Mouse (Mus musculus): ENCODE results near the gene Zscan25.

- TF ChIP-seq CTCF (IDR thresholded peaks at IDR 0.05; ENCODE audit: control insufficient read depth, insufficient read depth, insufficient replicate concordance, low read depth, low read length): no peak
- TF ChIP-seq POLR2A (IDR thresholded peaks at IDR 0.05; ENCODE audit: control insufficient read depth, low read depth, low read length): peak; percentile 82
These were observed at the start of gene Zscan25 for GRCm38 (mm10) chr5:145280371-145281143.

Measured in testis, adult 2 months (tissue).